Mouse (Mus musculus) spleen, adult 2 months (tissue): Measurements from ENCODE around the gene Rxfp2. TPM values are rescaled to one million over a fixed set of nuclear protein-coding genes. Genes with fewer than 3 reads are reported as not detected.

ENCODE experiments used
- DNase-seq, 2 experiments: peaks; one replicate each; pipeline versions ENCODE4 v3.0.0 to v3.0.0-alpha.2; 2012 to 2021; ENCODE audit warnings: low spot score in 2 of 2, low read depth in 1 of 2
- H3K27ac ChIP-seq: fragments of 200-500 bp; 2 replicates; pipeline ENCODE4 v1.5.1; 2012; ENCODE audit warnings: low read length, inconsistent platforms; ENCODE audit not compliant: insufficient read depth
- H3K27me3 ChIP-seq: fragments of 200-500 bp; 2 replicates; pipeline ENCODE4 v1.6.1; 2012; ENCODE audit warnings: mild to moderate bottlenecking, moderate library complexity, low read length, inconsistent platforms; ENCODE audit not compliant: control insufficient read depth, insufficient read depth
- H3K36me3 ChIP-seq: fragments of 200-500 bp; 2 replicates; pipeline ENCODE4 v1.6.1; 2012; ENCODE audit warnings: mild to moderate bottlenecking, low read length, inconsistent platforms; ENCODE audit not compliant: control insufficient read depth, insufficient read depth
- H3K4me1 ChIP-seq: fragments of 200-500 bp; 2 replicates; pipeline ENCODE4 v1.6.1; 2011; ENCODE audit warnings: inconsistent platforms; ENCODE audit not compliant: control insufficient read depth, insufficient read depth, insufficient read length
- H3K4me3 ChIP-seq: fragments of 200-500 bp; 2 replicates; pipeline ENCODE4 v1.5.1; 2011; ENCODE audit warnings: mild to moderate bottlenecking, inconsistent platforms; ENCODE audit not compliant: insufficient read depth, insufficient read length; ENCODE audit errors: extremely low read depth
- CTCF ChIP-seq: fragments of 200-500 bp; IDR thresholded peaks from 2 replicates; pipeline ENCODE4 v1.5.1; 2011; ENCODE audit warnings: mild to moderate bottlenecking, inconsistent platforms; ENCODE audit not compliant: insufficient read depth, insufficient read length, insufficient replicate concordance; ENCODE audit errors: extremely low read depth
- POLR2A ChIP-seq: fragments of 200-500 bp; IDR thresholded peaks from 2 replicates; pipeline ENCODE4 v1.6.1; 2011; ENCODE audit warnings: low read depth, low read length, inconsistent platforms
- WGBS: fragments of 180-500 bp; shearing (Covaris S2); methylation state at CpG from one replicate; pipeline ENCODE4 v1.1.7; 2018; 5-methylcytosine and 5-hydroxymethylcytosine counted together
- polyA plus RNA-seq: library from polyadenylated mRNA; depleted of rRNA; stranded (reverse); fragments of >200 nt; gene quantifications from 2 replicates; pipeline ENCODE4 v1.2.3, GENCODE M21; 2012

Rxfp2 gene
- polyA plus RNA-seq, 1 experiment: not detected

- no peaks in the 10 kb centered on the region for H3K4me1 ChIP-seq
- H3K36me3 ChIP-seq: no peaks in the 10 kb centered on the region
- H3K27ac ChIP-seq: no peak overlapping the region
- 92% methylated on average over 6 of the region's 6 CpGs for WGBS
- H3K4me3 ChIP-seq: no peak overlapping the region
- DNase-seq: no peak
- no peaks in the 10 kb centered on the region for H3K27me3 ChIP-seq
- TF ChIP-seq POLR2A (no peak), CTCF (no peak)
Measured at GRCm38 (mm10) chr5:150023476-150023875, 5.0 kb downstream of the Rxfp2 start.

GRCm38 (mm10) chr5:150024188-150024587 is 5.7 kb downstream of the Rxfp2 start:
- TF ChIP-seq CTCF (no peak), POLR2A (no peak)
- H3K27me3 ChIP-seq: no peaks in the 10 kb centered on the region
- H3K4me1 ChIP-seq: no peaks in the 10 kb centered on the region
- WGBS: 72% methylated on average over 2 of the region's 2 CpGs
- no peak overlapping the region for H3K4me3 ChIP-seq
- H3K27ac ChIP-seq: no peak overlapping the region
- no peak for DNase-seq
- H3K36me3 ChIP-seq: no peaks in the 10 kb centered on the region

- Histone ChIP-seq H3K27ac (no peak overlapping the region), H3K4me3 (no peak overlapping the region), H3K27me3 (no peaks in the 10 kb centered on the region), H3K4me1 (no peaks in the 10 kb centered on the region), H3K36me3 (no peaks in the 10 kb centered on the region)
- 94% methylated on average over 14 of the region's 14 CpGs for WGBS
- no peak for TF ChIP-seq POLR2A
- no peak for TF ChIP-seq CTCF
- no peak for DNase-seq
Measured at GRCm38 (mm10) chr5:150024901-150025300, 6.4 kb downstream of the Rxfp2 start.

- H3K4me3 ChIP-seq: no peak overlapping the region
- no peak for DNase-seq
- TF ChIP-seq CTCF (no peak), POLR2A (no peak)
- H3K36me3 ChIP-seq: no peaks in the 10 kb centered on the region
- no peaks in the 10 kb centered on the region for H3K27me3 ChIP-seq
- H3K27ac ChIP-seq: no peak overlapping the region
- 92% methylated on average over 15 of the region's 15 CpGs for WGBS
- H3K4me1 ChIP-seq: no peaks in the 10 kb centered on the region
Measured at GRCm38 (mm10) chr5:150025326-150025725, 6.9 kb downstream of the Rxfp2 start.

- Histone ChIP-seq H3K36me3 (no peaks in the 10 kb centered on the region), H3K4me3 (no peak overlapping the region), H3K27me3 (no peaks in the 10 kb centered on the region), H3K27ac (no peak overlapping the region), H3K4me1 (no peaks in the 10 kb centered on the region)
- no peak for DNase-seq
- 87% methylated on average over 12 of the region's 12 CpGs for WGBS
- TF ChIP-seq POLR2A (no peak), CTCF (no peak)
Measured at GRCm38 (mm10) chr5:150026509-150027087, 8.1 kb downstream of the Rxfp2 start.

GRCm38 (mm10) chr5:150031201-150031600 is 12.7 kb downstream of the Rxfp2 start:
- 50% methylated on average over 6 of the region's 6 CpGs for WGBS
- Histone ChIP-seq H3K27ac (no peak overlapping the region), H3K4me3 (no peak overlapping the region), H3K4me1 (no peaks in the 10 kb centered on the region), H3K36me3 (no peaks in the 10 kb centered on the region), H3K27me3 (no peaks in the 10 kb centered on the region)
- no peak for DNase-seq
- TF ChIP-seq CTCF (no peak), POLR2A (no peak)

- TF ChIP-seq CTCF: no peak
- TF ChIP-seq POLR2A: no peak
- no peaks in the 10 kb centered on the region for H3K4me1 ChIP-seq
- H3K27me3 ChIP-seq: no peaks in the 10 kb centered on the region
- no peak overlapping the region for H3K4me3 ChIP-seq
- H3K27ac ChIP-seq: no peak overlapping the region
- H3K36me3 ChIP-seq: no peaks in the 10 kb centered on the region
- DNase-seq: no peak
- 91% methylated on average over 3 of the region's 3 CpGs for WGBS
Measured at GRCm38 (mm10) chr5:150031634-150032033, 13.2 kb downstream of the Rxfp2 start.
